Mouse (Mus musculus) liver, adult 10 weeks (tissue): Measurements from ENCODE around the gene Reg3a. TPM values are rescaled to one million over a fixed set of nuclear protein-coding genes. Genes with fewer than 3 reads are reported as not detected.

ENCODE experiments used
- polyA plus RNA-seq: library from polyadenylated mRNA; stranded (reverse); fragments of 350-450 nt; fragmentation: Illumina TruSeq; extraction: RNeasy Lipid Tissue Mini Kit (QIAGEN cat#74804); gene quantifications from one replicate; pipeline ENCODE4 v1.2.3, GENCODE M21; 2014; ENCODE audit warnings: low read depth, low replicate concordance

The Reg3a gene
- polyA plus RNA-seq, result not detected

DNA sequence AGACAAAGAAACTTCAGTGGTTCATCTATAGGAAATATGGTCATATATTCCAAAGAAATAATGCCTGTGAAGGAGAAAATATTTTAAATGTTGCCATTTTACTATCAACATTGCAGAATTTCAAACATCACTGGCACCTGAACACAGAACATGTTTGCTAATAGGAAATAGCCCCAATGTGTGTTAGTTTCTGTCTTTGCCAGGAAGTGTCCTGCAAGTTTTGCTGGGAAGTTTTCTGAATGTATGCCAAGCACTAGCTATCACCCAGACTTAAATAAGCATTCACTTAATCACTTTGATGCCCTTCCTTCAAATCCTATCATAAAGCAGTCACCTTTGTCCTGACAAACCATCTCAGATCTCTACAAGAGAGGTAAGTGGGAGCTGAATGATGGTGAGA, at the start of gene Reg3a:
Gene Reg3a, plus strand, starts transcription at position 301 of the 400 bp plus-strand sequence.

DNA sequence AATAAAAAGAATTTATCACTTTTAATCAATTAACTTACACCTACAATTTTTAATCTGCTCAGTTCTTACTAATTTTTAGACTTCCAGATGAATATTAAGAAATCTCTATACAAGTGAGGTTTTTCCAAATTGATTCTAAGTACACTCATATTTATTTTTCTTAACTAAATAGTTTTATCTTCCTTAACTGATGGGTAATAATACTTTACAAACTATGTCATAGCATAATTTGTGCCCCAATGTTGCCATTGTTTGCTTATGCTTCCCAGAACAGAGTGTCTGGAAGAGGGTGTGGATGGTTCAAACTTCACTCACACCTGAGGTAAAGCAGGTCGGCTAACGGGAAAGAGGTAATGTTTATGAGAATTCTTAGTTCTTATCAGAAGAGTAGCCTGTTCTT, 10.2 kb upstream of the Reg3a start, which contains the start of gene Reg3b:
Gene Reg3b, plus strand, starts transcription at position 301 of the 400 bp plus-strand sequence.

DNA sequence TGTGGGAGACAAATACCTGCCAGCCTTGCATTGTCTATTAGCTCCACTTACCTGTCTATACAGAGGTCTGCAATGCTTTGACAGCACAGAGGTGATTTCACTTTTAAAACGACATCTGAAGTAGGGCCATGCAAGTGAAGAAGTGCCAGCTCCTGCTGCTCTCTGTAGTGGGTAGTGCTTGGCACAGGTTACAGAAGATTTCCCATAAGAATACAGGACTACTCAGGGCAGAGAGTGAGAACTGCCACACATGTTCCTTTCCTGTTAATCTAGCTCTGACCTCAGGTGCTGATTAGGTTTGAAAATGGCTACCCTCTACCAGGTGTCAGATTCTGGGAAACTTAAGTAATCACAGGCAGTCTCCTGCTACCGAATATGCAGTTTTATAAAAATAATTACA, 1.7 kb upstream of the Reg3a start, which contains the start of gene Reg3d:
Gene Reg3d, minus strand, starts transcription at position 101 of the 400 bp plus-strand sequence.

GRCm38 (mm10) chr6:78395323-78395722, 14.8 kb downstream of the Reg3a start, which contains the start of gene Reg2:
Gene Reg2, plus strand, starts transcription at chr6:78395623.

GRCm38 (mm10) chr6:78422411-78422810, 41.9 kb downstream of the Reg3a start, which contains the start of gene Reg1:
Gene Reg1, plus strand, starts transcription at chr6:78422711.

Other genes with a start within 250 kb of the Reg3a start
- gene Reg3b, start 10.1 kb upstream of the Reg3a start, polyA plus RNA-seq, result not detected
- not detected for gene Reg3d, start 1.8 kb upstream of the Reg3a start, polyA plus RNA-seq
- gene Reg2, start 14.9 kb downstream of the Reg3a start, polyA plus RNA-seq, result not detected
- 2.0 TPM for gene Reg1, start 42.0 kb downstream of the Reg3a start, polyA plus RNA-seq
- gene Reg3g, start 88.2 kb downstream of the Reg3a start, polyA plus RNA-seq, result not detected